Mouse (Mus musculus) cerebellum, adult 9-10 months (tissue): ENCODE results near the gene Gsta1.
"Not testable (repeated sequence)": the region's sequence is repeated elsewhere in the genome, so short reads cannot be mapped to it uniquely, and the experiment has no call there.

Experiments used
- DNase-seq: peaks from one replicate; pipeline ENCODE4 v3.0.0; 2022

Gene Gsta1

DNA sequence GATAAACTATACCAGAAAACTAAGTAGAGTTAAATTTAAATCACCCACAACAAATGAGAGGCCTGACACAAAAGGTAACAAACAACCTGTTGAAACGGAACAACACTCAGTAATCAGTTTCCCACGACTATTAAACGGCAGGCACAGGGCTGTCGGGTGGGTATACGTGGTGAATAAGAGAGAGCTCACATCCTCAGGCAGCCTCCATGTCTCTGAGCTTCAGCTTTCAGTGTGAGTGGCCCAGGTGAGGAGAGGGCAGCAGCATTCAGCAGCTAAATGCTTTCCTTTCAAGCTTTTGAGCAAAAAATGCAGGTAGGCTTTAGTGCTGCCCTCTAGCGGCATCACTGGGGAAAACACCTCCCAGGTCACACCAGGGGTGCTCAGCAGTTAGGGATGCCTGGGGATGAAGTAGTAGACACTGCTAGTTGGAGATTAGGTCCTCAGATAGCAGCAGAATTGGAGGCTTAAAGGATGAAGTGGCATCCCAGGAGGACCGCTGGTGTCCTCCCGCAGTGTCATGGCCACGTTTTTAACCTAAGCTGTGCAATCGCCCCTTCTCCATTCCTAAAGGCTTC, 2.8 kb downstream of the Gsta1 start:
- not testable (repeated sequence) for DNase-seq

DNA sequence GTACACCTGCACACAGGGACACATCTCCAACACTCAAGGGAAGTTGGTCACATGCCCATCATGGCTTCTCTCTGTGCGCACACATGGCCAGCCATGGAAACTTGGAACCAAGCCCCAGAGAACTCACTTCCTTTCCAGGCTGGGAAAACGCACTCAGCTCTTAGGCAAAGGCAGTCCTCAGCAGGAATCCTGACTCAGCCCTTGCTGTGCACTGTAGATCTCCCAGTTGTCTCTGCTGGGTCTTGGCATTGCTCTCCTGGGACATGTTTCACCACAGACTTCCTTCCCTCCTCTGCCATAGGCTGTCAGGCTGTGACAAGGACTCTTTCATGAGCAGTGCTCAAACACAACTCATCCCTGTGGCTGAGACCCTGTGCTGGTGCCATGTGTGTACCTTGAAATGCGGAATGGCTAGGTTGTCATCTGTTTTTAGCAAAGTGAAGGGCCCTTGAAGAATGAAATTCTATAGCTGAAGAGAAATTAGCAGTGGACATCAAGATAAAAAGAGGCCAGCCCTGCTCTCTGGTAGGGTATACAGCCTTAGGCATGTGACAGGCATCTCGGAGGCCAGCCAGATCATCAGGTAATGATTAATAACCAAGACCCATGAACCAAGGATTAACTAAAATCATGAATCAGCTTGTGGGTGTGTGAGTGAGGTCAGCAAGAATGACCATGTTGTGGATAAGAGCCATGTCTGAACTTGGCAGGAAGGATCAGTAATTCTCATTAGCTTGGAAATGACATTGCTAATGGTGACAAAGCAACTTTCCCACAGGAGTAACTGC, 25.4 kb downstream of the Gsta1 start:
- not testable (repeated sequence) for DNase-seq

DNA sequence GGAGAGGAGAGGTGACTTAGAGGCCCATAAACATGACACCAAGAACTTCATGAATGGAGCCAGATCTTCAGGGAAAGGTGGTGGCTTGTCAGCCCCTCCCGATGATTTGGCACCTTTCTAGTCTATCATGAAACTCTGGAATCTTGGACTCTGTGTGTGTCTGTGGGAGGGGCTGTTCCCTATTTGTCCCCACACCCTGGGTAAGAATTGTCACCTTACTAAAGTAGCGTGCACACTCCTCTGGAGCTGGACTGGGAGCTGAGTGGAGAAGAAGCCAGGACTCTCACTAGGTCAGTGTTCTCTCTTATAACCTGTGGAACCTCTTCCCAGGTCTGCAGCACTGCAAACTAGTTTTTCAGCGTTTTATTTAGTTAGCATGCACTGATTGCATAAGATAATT, 26.5 kb downstream of the Gsta1 start, which contains the start of gene Gm3776:
TSS of gene Gm3776 (plus strand) at position 216 of the 400 bp plus-strand sequence.
- DNase-seq = not testable (repeated sequence)

DNA sequence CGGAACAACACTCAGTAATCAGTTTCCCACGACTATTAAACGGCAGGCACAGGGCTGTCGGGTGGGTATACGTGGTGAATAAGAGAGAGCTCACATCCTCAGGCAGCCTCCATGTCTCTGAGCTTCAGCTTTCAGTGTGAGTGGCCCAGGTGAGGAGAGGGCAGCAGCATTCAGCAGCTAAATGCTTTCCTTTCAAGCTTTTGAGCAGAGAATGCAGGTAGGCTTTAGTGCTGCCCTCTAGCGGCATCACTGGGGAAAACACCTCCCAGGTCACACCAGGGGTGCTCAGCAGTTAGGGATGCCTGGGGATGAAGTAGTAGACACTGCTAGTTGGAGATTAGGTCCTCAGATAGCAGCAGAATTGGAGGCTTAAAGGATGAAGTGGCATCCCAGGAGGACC, 29.2 kb downstream of the Gsta1 start:
- peak; percentile 27 for DNase-seq

DNA sequence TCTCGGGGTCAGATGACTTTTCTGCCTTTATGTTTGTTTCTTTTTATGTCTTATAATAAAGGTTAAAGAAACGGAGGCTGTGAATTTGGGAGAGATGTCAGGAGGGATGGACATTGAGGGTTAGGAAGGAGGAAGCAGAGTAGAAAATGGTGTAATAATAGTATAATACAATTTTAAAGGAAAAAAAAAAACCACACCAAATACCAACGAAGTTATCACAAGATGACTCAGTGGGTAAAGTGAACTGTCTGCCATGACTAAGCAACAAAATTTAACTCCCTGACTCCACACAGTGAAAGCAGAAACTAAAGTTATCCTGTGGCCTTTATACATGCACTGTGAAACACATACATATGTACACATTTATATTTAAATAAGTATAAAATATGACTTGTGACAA, 40.5 kb downstream of the Gsta1 start:
- not testable (repeated sequence) for DNase-seq

DNA sequence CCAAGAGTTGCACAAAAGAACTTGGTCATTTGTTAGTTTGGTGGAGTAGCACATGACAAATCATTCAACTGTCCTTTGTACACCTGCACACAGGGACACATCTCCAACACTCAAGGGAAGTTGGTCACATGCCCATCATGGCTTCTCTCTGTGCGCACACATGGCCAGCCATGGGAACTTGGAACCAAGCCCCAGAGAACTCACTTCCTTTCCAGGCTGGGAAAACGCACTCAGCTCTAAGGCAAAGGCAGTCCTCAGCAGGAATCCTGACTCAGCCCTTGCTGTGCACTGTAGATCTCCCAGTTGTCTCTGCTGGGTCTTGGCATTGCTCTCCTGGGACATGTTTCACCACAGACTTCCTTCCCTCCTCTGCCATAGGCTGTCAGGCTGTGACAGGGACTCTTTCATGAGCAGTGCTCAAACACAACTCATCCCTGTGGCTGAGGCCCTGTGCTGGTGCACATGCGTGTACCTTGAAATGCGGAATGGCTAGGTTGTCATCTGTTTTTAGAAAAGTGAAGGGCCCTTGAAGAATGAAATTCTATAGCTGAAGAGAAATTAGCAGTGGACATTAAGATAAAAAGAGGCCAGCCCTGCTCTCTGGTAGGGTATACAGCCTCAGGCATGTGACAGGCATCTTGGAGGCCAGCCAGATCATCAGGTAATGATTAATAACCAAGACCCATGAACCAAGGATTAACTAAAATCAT, 51.7 kb downstream of the Gsta1 start:
- not testable (repeated sequence) for DNase-seq

DNA sequence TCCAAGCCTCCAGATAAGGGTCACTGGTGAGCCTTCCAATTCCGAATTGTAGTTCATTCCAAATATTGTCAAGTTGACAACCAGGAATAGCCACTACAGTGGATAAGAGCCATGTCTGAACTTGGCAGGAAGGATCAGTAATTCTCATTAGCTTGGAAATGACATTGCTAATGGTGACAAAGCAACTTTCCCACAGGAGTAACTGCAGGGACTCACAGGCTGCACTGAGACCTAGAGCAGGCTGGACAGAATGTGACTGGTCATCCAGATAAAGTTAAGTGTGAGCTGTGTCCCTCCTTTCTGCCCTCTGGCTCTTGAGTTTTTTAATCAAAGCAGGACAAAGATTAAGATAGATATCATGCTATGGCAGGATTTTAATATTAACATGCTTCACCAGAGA, 58.6 kb downstream of the Gsta1 start:
- DNase-seq = not testable (repeated sequence)

DNA sequence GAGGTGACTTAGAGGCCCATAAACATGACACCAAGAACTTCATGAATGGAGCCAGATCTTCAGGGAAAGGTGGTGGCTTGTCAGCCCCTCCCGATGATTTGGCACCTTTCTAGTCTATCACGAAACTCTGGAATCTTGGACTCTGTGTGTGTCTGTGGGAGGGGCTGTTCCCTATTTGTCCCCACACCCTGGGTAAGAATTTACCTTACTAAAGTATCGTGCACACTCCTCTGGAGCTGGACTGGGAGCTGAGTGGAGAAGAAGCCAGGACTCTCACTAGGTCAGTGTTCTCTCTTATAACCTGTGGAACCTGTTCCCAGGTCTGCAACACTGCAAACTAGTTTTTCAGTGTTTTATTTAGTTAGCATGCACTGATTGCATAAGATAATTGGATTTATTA, 59.3 kb downstream of the Gsta1 start, which contains the start of gene Gm10639:
TSS of gene Gm10639 (plus strand) at position 201 of the 400 bp plus-strand sequence.
- DNase-seq = not testable (repeated sequence)
